Comparison of ENCODE assay signal across 1 mouse cellular context in the genomic region with DNA sequence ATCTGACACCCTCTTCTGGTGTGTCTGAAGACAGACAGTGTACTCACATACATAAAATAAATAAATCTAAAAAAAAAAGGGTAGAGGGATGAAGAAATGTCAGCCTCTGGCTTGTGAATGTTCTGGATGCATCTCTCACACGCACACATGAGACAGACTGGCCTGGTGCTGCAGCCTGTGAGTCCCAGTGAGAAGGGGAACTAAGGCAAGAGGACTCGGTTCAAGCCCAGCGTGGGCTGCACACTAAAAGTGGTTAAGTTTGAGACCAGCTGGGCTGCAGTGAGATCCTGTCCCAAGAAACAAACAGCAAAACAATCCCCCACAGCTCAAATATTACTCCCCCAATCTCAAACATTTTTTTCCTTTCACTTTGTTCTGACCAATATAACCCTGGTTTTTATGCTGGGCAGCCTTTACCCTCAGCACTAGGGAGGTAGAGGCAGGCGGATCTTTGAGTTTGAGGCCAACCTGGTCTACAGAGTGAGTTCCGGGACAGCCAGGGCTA.
TF ChIP-seq lines count a peak whose summit lies in the region.

No protein-coding gene starts in this region.

TF ChIP-seq in MEL, 35 proteins besides CTCF, POLR2A, EP300 and RAD21 (continued from another document):
- no peak for TF ChIP-seq KAT2A (conservative IDR thresholded peaks at IDR 0.05; ENCODE audit: low read depth, low read length)
- TF ChIP-seq SIN3A (IDR thresholded peaks at IDR 0.05; ENCODE audit: low read length), result no peak
- TF ChIP-seq TBP (IDR thresholded peaks at IDR 0.05; ENCODE audit: low read depth, low read length), result no peak
- no peak for TF ChIP-seq RCOR1 (IDR thresholded peaks at IDR 0.05; ENCODE audit: low read depth, low read length)
- TF ChIP-seq ZNF384 (IDR thresholded peaks at IDR 0.05; ENCODE audit: low read depth, low read length), result no peak
- no peak for TF ChIP-seq MAX (IDR thresholded peaks at IDR 0.05; ENCODE audit: low read length)
- TF ChIP-seq MYC (IDR thresholded peaks at IDR 0.05; ENCODE audit: low read depth, low read length), result no peak
